Mouse (Mus musculus) telencephalon, adult 2 months (tissue): ENCODE measurements at regions not wholly inside any gene's neighbourhood (a gene's known extent, or its start where the extent isn't known, plus 50 kb on each side); places are given as distances from the start of the nearest gene placed in this dataset.
"Not testable (repeated sequence)": the region's sequence is repeated elsewhere in the genome, so short reads cannot be mapped to it uniquely, and the experiment has no call there.

ENCODE experiments used
- DNase-seq: peaks from one replicate; pipeline ENCODE4 v3.0.0-alpha.2; 2011; ENCODE audit warnings: low read depth, low spot score

- DNase-seq, result peak; percentile 13
Observed at GRCm38 (mm10) chr7:137977527-137977926, 420.0 kb downstream of the Tcerg1l start.

- no peak for DNase-seq
Observed at GRCm38 (mm10) chr7:137979361-137979760, 418.2 kb downstream of the Tcerg1l start.

- no peak for DNase-seq
Observed at GRCm38 (mm10) chr7:138005806-138006205, 391.7 kb downstream of the Tcerg1l start.

GRCm38 (mm10) chr7:138006971-138007370 lies 390.6 kb downstream of the Tcerg1l start:
- no peak for DNase-seq

- peak; percentile 47 for DNase-seq
Observed at GRCm38 (mm10) chr7:138008601-138009000, 388.9 kb downstream of the Tcerg1l start.

GRCm38 (mm10) chr7:138024021-138024420 lies 373.5 kb downstream of the Tcerg1l start:
- DNase-seq, result not testable (repeated sequence)

GRCm38 (mm10) chr7:138051696-138052095 lies 345.8 kb downstream of the Tcerg1l start:
- DNase-seq, result no peak

- DNase-seq, result no peak
Observed at GRCm38 (mm10) chr7:138054756-138055155, 342.8 kb downstream of the Tcerg1l start.

GRCm38 (mm10) chr7:138061116-138061515 lies 336.4 kb downstream of the Tcerg1l start:
- no peak for DNase-seq

- no peak for DNase-seq
Observed at GRCm38 (mm10) chr7:138066921-138067320, 330.6 kb downstream of the Tcerg1l start.

GRCm38 (mm10) chr7:138075231-138075630 lies 322.3 kb downstream of the Tcerg1l start:
- no peak for DNase-seq

- DNase-seq, result no peak
Observed at GRCm38 (mm10) chr7:138083980-138084379, 313.6 kb downstream of the Tcerg1l start.

GRCm38 (mm10) chr7:138107471-138108210 lies 289.9 kb downstream of the Tcerg1l start:
- no peak for DNase-seq

GRCm38 (mm10) chr7:138121497-138121896 lies 276.0 kb downstream of the Tcerg1l start:
- no peak for DNase-seq

GRCm38 (mm10) chr7:138129701-138130100 lies 267.8 kb downstream of the Tcerg1l start:
- DNase-seq, result no peak

- DNase-seq, result no peak
Observed at GRCm38 (mm10) chr7:138133427-138133826, 264.1 kb downstream of the Tcerg1l start.

- no peak for DNase-seq
Observed at GRCm38 (mm10) chr7:138137934-138138333, 259.6 kb downstream of the Tcerg1l start.

GRCm38 (mm10) chr7:138139766-138140165 lies 257.8 kb downstream of the Tcerg1l start:
- DNase-seq, result no peak

GRCm38 (mm10) chr7:138149496-138149895 lies 248.0 kb downstream of the Tcerg1l start:
- DNase-seq, result no peak

- DNase-seq, result no peak
Observed at GRCm38 (mm10) chr7:138153455-138154167, 243.9 kb downstream of the Tcerg1l start.
